Mouse (Mus musculus) forebrain, embryonic 16.5 days (tissue): Measurements from ENCODE around the gene Tbx6. TPM values are rescaled to one million over a fixed set of nuclear protein-coding genes. Genes with fewer than 3 reads are reported as not detected.

Experiments
- ATAC-seq: fragments of 200-750 bp; cut with Nextera tagmentation; 2 replicates; pipeline ENCODE4 v1.8.0; 2017; ENCODE audit warnings: mild to moderate bottlenecking, moderate library complexity
- H3K27ac ChIP-seq: fragments of 300-500 bp; sonication (generic); 2 replicates; pipeline ENCODE4 v1.5.1; 2014; ENCODE audit warnings: low read length, control low read depth
- H3K27me3 ChIP-seq: fragments of 300-500 bp; sonication (generic); replicated peaks from 2 replicates; pipeline ENCODE4 v1.6.1; 2014; ENCODE audit warnings: low read length; ENCODE audit not compliant: control insufficient read depth, insufficient read depth
- H3K36me3 ChIP-seq: fragments of 300-500 bp; sonication (generic); 2 replicates; pipeline ENCODE4 v1.6.1; 2014; ENCODE audit not compliant: control insufficient read depth, insufficient read depth
- H3K4me1 ChIP-seq: fragments of 300-500 bp; sonication (generic); replicated peaks from 2 replicates; pipeline ENCODE4 v1.6.1; 2014; ENCODE audit warnings: low read length; ENCODE audit not compliant: control insufficient read depth, insufficient read depth
- H3K4me2 ChIP-seq: fragments of 300-500 bp; sonication (generic); 2 replicates; pipeline ENCODE4 v1.6.1; 2014; ENCODE audit warnings: mild to moderate bottlenecking, low read length, control low read depth
- H3K4me3 ChIP-seq: fragments of 300-500 bp; sonication (generic); replicated peaks from 2 replicates; pipeline ENCODE4 v1.5.1; 2014; ENCODE audit warnings: mild to moderate bottlenecking, low read length, control low read depth
- H3K9ac ChIP-seq: fragments of 300-500 bp; sonication (generic); replicated peaks from 2 replicates; pipeline ENCODE4 v1.6.1; 2014; ENCODE audit warnings: low read depth, low read length, control low read depth
- H3K9me3 ChIP-seq: fragments of 300-500 bp; sonication (generic); 2 replicates; pipeline ENCODE4 v1.6.1; 2016; ENCODE audit warnings: low read length; ENCODE audit not compliant: control insufficient read depth
- WGBS: fragments of 180-500 bp; shearing (Covaris S2); extraction: QIAGEN DNeasy Blood & Tissue Kit; methylation state at CpG from one replicate; pipeline ENCODE4 v1.1.7; 2014; 5-methylcytosine and 5-hydroxymethylcytosine counted together
- polyA plus RNA-seq: library from polyadenylated mRNA; unstranded; fragments of >200 nt; fragmentation: Nextera tagmentation; extraction: Ambion mirVana; gene quantifications from 2 replicates; pipeline ENCODE4 v1.2.1, GENCODE M21; 2015

Gene Tbx6
- polyA plus RNA-seq, 1 experiment from 2014 or later = 0.86 TPM

DNA sequence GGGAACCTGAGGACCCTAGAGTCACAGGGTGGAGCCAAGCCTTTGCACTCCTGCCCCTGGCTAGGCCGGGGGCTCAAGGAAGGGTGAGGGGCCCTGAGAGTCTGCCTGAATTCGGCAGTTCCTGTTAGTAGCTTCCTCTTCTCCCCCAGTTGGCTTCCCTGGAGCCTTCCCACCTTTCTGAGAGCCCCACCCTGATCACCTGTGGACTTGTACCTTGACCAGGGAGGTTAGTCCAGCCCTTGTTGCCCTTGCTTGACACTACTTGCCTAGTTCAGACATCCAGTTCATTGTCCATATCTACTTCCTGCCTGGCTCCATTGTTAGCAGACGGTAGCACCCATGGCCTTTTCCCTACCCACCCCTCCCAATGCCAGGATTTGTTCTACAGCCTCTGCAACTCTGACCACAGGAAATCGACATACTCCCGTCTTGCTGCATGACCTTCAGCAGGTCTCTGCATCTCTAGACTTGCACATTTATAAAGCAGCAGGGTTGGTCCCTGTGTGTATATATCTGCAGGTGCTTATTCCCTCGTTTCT, 19.7 kb upstream of the Tbx6 start:
- Histone ChIP-seq H3K27me3 (no peaks in the 10 kb centered on the region), H3K4me2 (peak overlapping the region; percentile 85; the same call in 1 of the 2 replicates), H3K9ac (no peak overlapping the region), H3K4me3 (peak overlapping the region; percentile 88; the same call in 1 of the 2 replicates), H3K27ac (peak overlapping the region; percentile 84), H3K9me3 (no peaks in the 10 kb centered on the region), H3K36me3 (peaks cover 6% of the 10 kb centered on the region; the same call in 1 of the 2 replicates), H3K4me1 (peaks cover 36% of the 10 kb centered on the region)
- WGBS = 70% methylated on average over 6 of the region's 6 CpGs
- no peak for ATAC-seq

DNA sequence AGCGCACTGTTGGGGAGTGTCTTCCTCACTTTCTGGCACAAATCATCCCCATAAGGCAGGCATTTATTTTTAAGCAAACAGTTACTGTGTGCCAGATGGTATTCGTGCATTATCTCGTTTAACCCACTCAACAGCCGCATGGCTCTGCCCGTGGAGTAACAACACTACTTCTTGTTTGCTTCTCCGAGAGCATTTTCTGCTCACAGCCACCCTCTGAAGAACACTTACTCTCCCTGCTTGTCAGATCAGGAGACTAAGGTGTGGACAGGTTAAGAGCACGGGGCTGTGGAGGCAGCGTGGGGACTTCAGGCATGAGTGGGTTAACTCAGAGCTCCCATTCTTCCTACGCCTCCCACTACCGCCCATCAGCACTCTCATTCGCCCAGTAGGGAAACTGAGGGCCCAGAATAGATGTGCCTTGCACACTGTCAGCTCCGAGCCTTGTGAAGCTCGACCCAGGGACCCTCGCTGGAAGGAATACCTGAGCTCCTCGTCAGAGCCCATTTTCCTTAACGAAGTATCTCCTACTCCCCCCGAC, 18.7 kb upstream of the Tbx6 start:
- Histone ChIP-seq H3K4me3 (peak overlapping the region; percentile 36), H3K9ac (peak overlapping the region; percentile 48), H3K9me3 (no peaks in the 10 kb centered on the region), H3K4me2 (peak overlapping the region; percentile 54), H3K27ac (peak overlapping the region; percentile 84), H3K36me3 (peaks cover 8% of the 10 kb centered on the region; the same call in 1 of the 2 replicates), H3K4me1 (peaks cover 36% of the 10 kb centered on the region), H3K27me3 (no peaks in the 10 kb centered on the region)
- WGBS = 53% methylated on average over 17 of the region's 17 CpGs
- peak; percentile 12; the same call in 1 of the 2 replicates for ATAC-seq

DNA sequence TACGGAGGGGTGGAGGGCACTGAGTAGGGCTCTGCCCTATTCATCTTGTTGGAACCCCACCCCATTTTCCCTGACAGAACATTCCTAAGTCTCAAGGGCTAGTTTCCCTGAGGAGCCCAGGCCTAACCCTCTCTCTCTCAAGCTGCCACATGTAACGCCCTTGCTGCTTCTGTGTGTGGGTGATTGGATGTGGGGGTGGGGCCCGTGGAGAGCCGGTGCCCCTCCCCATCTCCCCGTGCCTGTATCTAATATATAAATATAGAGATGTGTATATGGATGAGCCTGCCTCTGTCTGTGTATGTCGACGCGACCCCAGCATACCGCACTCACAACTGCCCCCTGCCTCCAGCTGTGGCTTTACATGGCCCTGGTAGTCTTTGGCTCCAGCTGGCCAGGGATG, 15.7 kb upstream of the Tbx6 start:
- Histone ChIP-seq H3K27me3 (no peaks in the 10 kb centered on the region), H3K4me2 (no peak overlapping the region), H3K4me3 (no peak overlapping the region), H3K27ac (no peak overlapping the region), H3K36me3 (peaks cover 21% of the 10 kb centered on the region), H3K4me1 (peaks cover 29% of the 10 kb centered on the region), H3K9me3 (no peaks in the 10 kb centered on the region), H3K9ac (no peak overlapping the region)
- WGBS = 86% methylated on average over 9 of the region's 9 CpGs
- no peak for ATAC-seq

DNA sequence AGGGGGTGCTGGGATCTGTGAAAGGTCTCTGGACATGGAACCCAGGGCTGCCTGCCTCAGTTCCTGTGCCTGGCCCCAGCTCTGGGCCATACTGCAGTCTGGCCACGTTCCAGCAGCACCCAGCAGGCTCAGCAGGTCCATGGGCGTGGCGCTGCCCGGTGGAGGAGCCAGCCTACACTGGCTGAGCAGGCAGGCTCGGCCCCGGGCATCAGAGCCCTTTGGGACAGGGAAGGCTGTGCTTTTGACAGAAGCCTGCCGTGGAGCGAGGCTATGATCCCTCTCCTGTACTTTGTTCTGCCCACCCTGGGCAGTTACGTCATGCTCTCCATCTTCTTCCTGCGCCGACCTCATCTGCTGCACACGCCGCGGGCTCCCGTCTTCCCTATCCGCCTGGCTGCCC, 15.1 kb upstream of the Tbx6 start, which contains the start of gene Gdpd3:
TSS of gene Gdpd3 (plus strand) at position 134 of the 400 bp plus-strand sequence.
- ATAC-seq = no peak
- H3K36me3 ChIP-seq = peaks cover 22% of the 10 kb centered on the region
- 88% methylated on average over 16 of the region's 16 CpGs for WGBS
- H3K9ac ChIP-seq = no peak within 1 kb of the TSS
- H3K4me3 ChIP-seq = no peak within 1 kb of the TSS
- no peak within 1 kb of the TSS for H3K27ac ChIP-seq
- H3K4me1 ChIP-seq = peaks cover 23% of the 10 kb centered on the region
- no peaks in the 10 kb centered on the region for H3K9me3 ChIP-seq
- no peak within 1 kb of the TSS for H3K4me2 ChIP-seq
- no peaks in the 10 kb centered on the region for H3K27me3 ChIP-seq

DNA sequence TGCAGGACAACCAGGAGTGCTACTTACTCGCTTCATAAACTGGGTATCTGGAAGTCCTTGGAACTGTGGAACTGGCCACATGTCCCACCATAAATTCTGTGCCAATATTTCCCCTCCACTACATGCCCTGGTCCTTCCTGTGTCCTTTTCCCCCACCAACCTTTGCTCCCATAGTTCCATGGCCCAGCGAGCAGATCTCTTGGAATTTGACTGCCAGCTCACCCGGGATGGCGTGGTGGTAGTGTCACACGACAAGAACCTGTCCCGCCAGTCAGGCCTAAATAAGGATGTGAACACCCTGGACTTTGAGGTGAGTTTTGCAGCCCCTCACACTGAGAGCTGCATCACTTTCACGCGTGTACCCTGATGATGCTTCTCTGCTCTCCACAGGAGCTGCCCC, 14.3 kb upstream of the Tbx6 start:
- Histone ChIP-seq H3K9ac (no peak overlapping the region), H3K27ac (no peak overlapping the region), H3K4me2 (no peak overlapping the region), H3K4me1 (peaks cover 15% of the 10 kb centered on the region), H3K4me3 (no peak overlapping the region), H3K27me3 (no peaks in the 10 kb centered on the region), H3K36me3 (peaks cover 22% of the 10 kb centered on the region), H3K9me3 (no peaks in the 10 kb centered on the region)
- no peak for ATAC-seq
- WGBS = 93% methylated on average over 8 of the region's 8 CpGs

DNA sequence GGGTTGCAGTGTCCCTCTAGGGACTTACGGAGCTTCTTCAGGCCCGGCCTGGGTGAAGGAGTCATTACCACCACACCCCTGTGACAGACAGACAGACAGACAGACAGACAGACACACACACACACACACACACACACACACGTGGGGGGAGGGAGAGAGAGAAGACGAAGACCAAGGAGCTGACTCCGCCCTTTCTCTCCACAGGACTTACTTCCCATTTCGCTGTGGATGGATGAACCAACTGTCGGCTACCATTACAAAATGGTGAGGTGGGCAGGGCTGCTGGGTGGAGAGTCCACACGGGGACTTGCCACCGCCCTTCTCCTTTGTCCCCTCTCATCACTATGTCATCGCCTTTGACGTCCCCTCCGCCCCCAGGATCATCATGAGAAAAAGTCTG, 10.5 kb upstream of the Tbx6 start:
- Histone ChIP-seq H3K9ac (no peak overlapping the region), H3K27ac (no peak overlapping the region), H3K36me3 (peaks cover 16% of the 10 kb centered on the region), H3K4me3 (no peak overlapping the region), H3K4me1 (peaks cover under 1% of the 10 kb centered on the region), H3K9me3 (no peaks in the 10 kb centered on the region), H3K27me3 (no peaks in the 10 kb centered on the region), H3K4me2 (no peak overlapping the region)
- WGBS = 87% methylated on average over 12 of the region's 12 CpGs
- ATAC-seq = no peak

DNA sequence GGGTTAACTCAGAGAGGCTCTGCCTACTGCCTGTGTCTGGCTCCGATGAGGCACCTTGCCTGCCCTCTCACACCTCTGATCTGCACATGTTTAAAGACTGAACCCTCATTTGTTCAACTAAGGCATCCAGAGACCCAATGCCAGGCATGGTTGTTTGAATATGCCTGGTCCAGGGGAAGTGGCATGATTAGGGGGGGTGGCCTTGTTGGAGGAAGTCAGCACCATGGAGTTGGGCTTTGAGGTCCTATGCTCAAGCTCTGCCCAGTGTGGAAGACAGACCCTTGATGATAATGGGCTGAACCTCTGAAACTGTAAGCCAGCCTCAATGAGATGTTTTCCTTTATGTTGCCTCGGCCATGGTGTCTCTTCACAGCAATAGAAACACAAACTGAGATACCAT, 7.9 kb upstream of the Tbx6 start:
- no peak overlapping the region for H3K4me2 ChIP-seq
- H3K4me1 ChIP-seq = peaks cover 21% of the 10 kb centered on the region
- H3K27me3 ChIP-seq = no peaks in the 10 kb centered on the region
- no peak overlapping the region for H3K9ac ChIP-seq
- H3K4me3 ChIP-seq = no peak overlapping the region
- peaks cover 9% of the 10 kb centered on the region for H3K36me3 ChIP-seq
- no peak for ATAC-seq
- H3K27ac ChIP-seq = no peak overlapping the region
- no peaks in the 10 kb centered on the region for H3K9me3 ChIP-seq
- 77% methylated on average over 2 of the region's 2 CpGs for WGBS

DNA sequence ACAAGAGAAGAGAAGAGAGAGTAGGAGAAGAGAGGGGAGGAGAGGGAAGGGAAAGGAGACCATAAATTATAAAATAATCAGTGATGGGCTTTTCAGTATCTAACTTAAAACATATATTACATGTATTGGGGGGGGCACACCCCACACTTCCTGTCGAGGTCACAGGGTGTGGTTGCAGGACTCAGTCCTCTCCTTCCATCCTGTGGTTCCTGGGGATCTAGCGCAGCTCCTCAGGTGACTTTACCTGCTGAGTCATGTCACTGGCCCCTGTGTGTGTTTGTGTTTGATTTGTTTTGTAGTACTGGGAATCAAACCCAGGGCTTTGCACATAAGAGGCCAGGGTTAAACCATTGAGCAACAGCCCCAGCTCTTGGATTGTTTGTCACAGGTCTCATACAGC, 6.8 kb upstream of the Tbx6 start:
- Histone ChIP-seq H3K27ac (no peak overlapping the region), H3K4me3 (no peak overlapping the region), H3K27me3 (no peaks in the 10 kb centered on the region), H3K9me3 (no peaks in the 10 kb centered on the region), H3K4me2 (no peak overlapping the region), H3K36me3 (peaks cover 6% of the 10 kb centered on the region; the same call in 1 of the 2 replicates), H3K9ac (no peak overlapping the region), H3K4me1 (peaks cover 27% of the 10 kb centered on the region)
- ATAC-seq = no peak
- WGBS = 90% methylated on average over 2 of the region's 2 CpGs

DNA sequence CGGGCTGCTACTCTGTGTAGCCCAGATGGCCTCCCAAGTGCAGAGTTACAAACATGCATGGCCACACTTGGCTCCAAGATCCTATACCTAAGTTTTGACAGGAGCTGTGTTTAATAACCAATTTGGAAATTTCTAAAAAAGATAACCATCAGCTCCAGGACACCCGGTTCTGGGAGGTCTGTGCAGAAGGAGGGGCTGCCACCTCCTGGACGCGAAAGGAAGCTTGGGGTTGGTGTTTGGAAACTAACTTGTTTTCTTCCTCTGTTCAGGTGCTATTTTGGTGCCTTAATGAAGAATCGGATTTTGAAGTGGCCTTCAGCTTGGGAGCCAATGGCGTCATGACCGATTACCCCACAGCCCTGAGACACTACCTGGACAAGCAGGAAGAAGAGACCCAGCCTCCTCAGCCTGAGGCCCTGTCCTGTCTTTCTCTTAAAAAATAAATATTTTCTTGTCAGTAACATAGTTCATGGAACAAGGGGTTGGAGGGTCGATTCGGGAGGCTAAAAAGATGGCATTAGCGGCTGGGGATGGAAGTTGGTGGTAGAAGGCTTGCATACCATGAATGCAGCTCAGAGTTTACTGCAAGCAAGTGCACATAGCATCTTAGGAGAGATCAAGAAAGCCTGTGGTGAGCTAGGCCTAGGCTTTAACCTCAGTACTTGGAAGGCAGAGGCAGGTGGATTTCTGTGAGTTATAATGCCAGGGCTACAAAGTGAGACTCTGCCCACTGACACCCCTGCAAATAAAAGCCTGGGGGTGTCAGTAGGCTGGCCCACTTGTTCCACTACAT, 5.9 kb upstream of the Tbx6 start:
- no peak overlapping the region for H3K4me2 ChIP-seq

More for the DNA sequence above, 5.9 kb upstream of the Tbx6 start:
- H3K9ac ChIP-seq = no peak overlapping the region
- no peaks in the 10 kb centered on the region for H3K9me3 ChIP-seq
- H3K27me3 ChIP-seq = no peaks in the 10 kb centered on the region
- 84% methylated on average over 10 of the region's 10 CpGs for WGBS
- peaks cover 36% of the 10 kb centered on the region for H3K4me1 ChIP-seq
- no peak for ATAC-seq
- H3K4me3 ChIP-seq = no peak overlapping the region
- 0 out of 2 replicates have a peak, but pooled peaks cover 3% of the 10 kb centered on the region for H3K36me3 ChIP-seq
- H3K27ac ChIP-seq = no peak overlapping the region
